Mouse (Mus musculus) small intestine, adult 2 months (tissue): Measurements from ENCODE around the gene Cyp1a2.

Experiments
- CTCF ChIP-seq: fragments of 200-500 bp; IDR thresholded peaks from 2 replicates; pipeline ENCODE4 v1.5.1; 2012; ENCODE audit warnings: low read depth, mild to moderate bottlenecking, control low read depth, inconsistent platforms, low read length, moderate library complexity, mixed read lengths; ENCODE audit not compliant: insufficient replicate concordance, insufficient read length; ENCODE audit errors: extremely low read depth
- POLR2A ChIP-seq: fragments of 200-500 bp; IDR thresholded peaks from 2 replicates; pipeline ENCODE4 v1.6.1; 2012; ENCODE audit warnings: low read depth, mild to moderate bottlenecking, control low read depth, inconsistent platforms, low read length, moderate library complexity

DNA sequence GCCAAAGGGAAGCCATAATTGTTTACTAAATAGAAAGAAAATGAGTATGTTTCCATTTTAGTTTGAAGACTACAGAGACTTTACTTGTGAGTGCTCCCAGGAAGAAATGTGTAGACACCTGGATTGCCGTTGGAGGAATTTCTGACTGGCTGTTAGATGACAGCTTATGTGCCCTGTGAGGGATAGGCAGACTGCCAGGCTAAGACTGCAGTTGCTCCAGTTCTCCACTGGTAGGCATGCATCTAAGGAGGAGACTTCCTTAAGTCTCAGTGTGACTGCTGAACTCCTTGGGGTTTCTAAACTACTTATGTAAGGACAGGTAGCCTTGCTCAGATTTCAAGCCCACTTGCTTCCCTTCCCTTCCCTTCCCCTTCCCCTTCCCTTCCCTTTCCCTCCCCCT, 44.8 kb upstream of the Cyp1a2 start:
- TF ChIP-seq CTCF (no peak), POLR2A (no peak)
